Mouse (Mus musculus) liver, embryonic 14.5 days (tissue): Measurements from ENCODE around the gene Sfrp4. TPM values are rescaled to one million over a fixed set of nuclear protein-coding genes. Genes with fewer than 3 reads are reported as not detected.

Source experiments
- ATAC-seq: fragments of 200-750 bp; cut with Nextera tagmentation; 2 replicates; pipeline ENCODE4 v1.8.0; 2017; ENCODE audit warnings: moderate number of reproducible peaks, mild to moderate bottlenecking, moderate library complexity; ENCODE audit not compliant: insufficient read depth
- DNase-seq, 3 experiments: peaks; one replicate each; pipeline ENCODE4 v3.0.0-alpha.2; 2012 to 2013; ENCODE audit warnings: low read depth in 3 of 3, low spot score in 3 of 3
- H3K27ac ChIP-seq: fragments of 300-500 bp; sonication (generic); 2 replicates; pipeline ENCODE4 v1.5.1; 2014; ENCODE audit warnings: moderate library complexity, mild to moderate bottlenecking, control low read depth, inconsistent platforms
- H3K27me3 ChIP-seq: fragments of 300-500 bp; sonication (generic); 2 replicates; pipeline ENCODE4 v1.6.1; 2014; ENCODE audit warnings: mild to moderate bottlenecking, low read length, moderate library complexity; ENCODE audit not compliant: control insufficient read depth, insufficient read depth
- H3K36me3 ChIP-seq: fragments of 300-500 bp; sonication (generic); replicated peaks from 2 replicates; pipeline ENCODE4 v1.6.1; 2014; ENCODE audit warnings: low read depth; ENCODE audit not compliant: control insufficient read depth, insufficient read depth
- H3K4me1 ChIP-seq, 2 experiments: fragments of 200-500 bp in 1 of 2; fragments of 300-500 bp in 1 of 2; sonication (generic) in 1 of 2; replicated peaks; 2 replicates each; pipeline ENCODE4 v1.6.1; 2012 to 2014; ENCODE audit warnings: antibody characterized with exemption in 1 of 2, inconsistent platforms in 1 of 2, low read length in 1 of 2; ENCODE audit not compliant: control insufficient read depth in 2 of 2, insufficient read depth in 2 of 2
- H3K4me2 ChIP-seq: fragments of 300-500 bp; sonication (generic); 2 replicates; pipeline ENCODE4 v1.6.1; 2014; ENCODE audit warnings: low read depth, mild to moderate bottlenecking, control low read depth, moderate library complexity
- H3K4me3 ChIP-seq, 2 experiments: fragments of 200-500 bp in 1 of 2; fragments of 300-500 bp in 1 of 2; sonication (generic) in 1 of 2; 2 replicates each; pipeline ENCODE4 v1.5.1; 2012 to 2014; ENCODE audit warnings: low read depth in 2 of 2, low read length in 2 of 2, mild to moderate bottlenecking in 2 of 2, control low read depth in 1 of 2, inconsistent platforms in 1 of 2, moderate library complexity in 1 of 2; ENCODE audit not compliant: insufficient read depth in 1 of 2
- H3K9ac ChIP-seq: fragments of 300-500 bp; sonication (generic); replicated peaks from 2 replicates; pipeline ENCODE4 v1.6.1; 2014; ENCODE audit warnings: mild to moderate bottlenecking, control low read depth, moderate library complexity
- H3K9me3 ChIP-seq: fragments of 300-500 bp; sonication (generic); 2 replicates; pipeline ENCODE4 v1.6.1; 2016; ENCODE audit warnings: low read length, mixed read lengths; ENCODE audit not compliant: control insufficient read depth
- CTCF ChIP-seq: IDR thresholded peaks from 2 replicates; pipeline ENCODE4 v1.5.1; 2016; ENCODE audit warnings: antibody characterized with exemption, low read depth, control low read depth
- EP300 ChIP-seq: IDR thresholded peaks from 2 replicates; pipeline ENCODE4 v1.6.1; 2016; ENCODE audit warnings: antibody characterized with exemption, low read depth
- WGBS: fragments of 180-500 bp; shearing (Covaris S2); extraction: QIAGEN DNeasy Blood & Tissue Kit; methylation state at CpG from one replicate; pipeline ENCODE4 v1.1.7; 2014; ENCODE audit not compliant: insufficient replicate concordance; 5-methylcytosine and 5-hydroxymethylcytosine counted together
- polyA plus RNA-seq, 2 experiments: library from polyadenylated mRNA; depleted of rRNA in 1 of 2; stranded (reverse) in 1 of 2; unstranded in 1 of 2; fragments of >200 nt; fragmentation: Nextera tagmentation in 1 of 2; extraction: Ambion mirVana in 1 of 2; gene quantifications; 2 replicates each; pipeline versions ENCODE4 v1.2.1 to v1.2.3; 2012 to 2014

Sfrp4 gene
- polyA plus RNA-seq, 2 experiments: 0.44 to 0.66 TPM

DNA sequence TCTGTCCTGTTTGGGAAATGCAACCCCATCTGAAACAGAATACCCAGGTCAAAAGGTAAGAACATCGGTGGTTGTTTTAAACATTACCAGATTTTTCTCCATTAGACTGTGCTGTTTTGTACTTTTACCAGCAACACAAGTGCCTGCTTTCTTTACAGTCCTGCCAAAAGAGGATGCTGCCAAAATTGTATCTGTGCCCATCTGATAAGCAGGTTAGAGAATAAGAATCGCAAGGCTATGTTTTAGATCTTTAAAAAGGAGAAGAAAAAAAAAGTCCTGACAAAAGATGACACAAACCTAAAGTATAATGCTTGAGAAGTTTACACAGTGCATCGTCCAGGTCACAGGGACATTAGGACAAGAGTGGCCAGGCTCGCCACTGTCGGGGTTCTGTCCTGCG lies 23.7 kb upstream of the Sfrp4 start:
- TF ChIP-seq EP300: no peak
- no peak for TF ChIP-seq CTCF
- ATAC-seq (no peak), DNase-seq (no peak)
- no peaks in the 10 kb centered on the region for H3K27me3 ChIP-seq
- no peaks in the 10 kb centered on the region for H3K9me3 ChIP-seq
- 0 out of 4 replicates have a peak, but pooled peaks cover 0 to 2% of the 10 kb centered on the region in 2 experiments for H3K4me1 ChIP-seq
- H3K36me3 ChIP-seq: no peaks in the 10 kb centered on the region
- no peak overlapping the region for H3K27ac ChIP-seq
- no peak overlapping the region for H3K4me2 ChIP-seq
- 66% methylated on average over 6 of the region's 6 CpGs for WGBS
- no peak overlapping the region for H3K4me3 ChIP-seq
- H3K9ac ChIP-seq: no peak overlapping the region

GRCm38 (mm10) chr13:19602531-19602930 lies 20.4 kb upstream of the Sfrp4 start:
- peaks cover 0 to 2% of the 10 kb centered on the region in 2 experiments; a peak in 1 of 4 replicates for H3K4me1 ChIP-seq

GRCm38 (mm10) chr13:19603719-19604118 lies 19.2 kb upstream of the Sfrp4 start:
- Histone ChIP-seq H3K4me1 (peaks cover 2 to 4% of the 10 kb centered on the region in 2 experiments; a peak in 2 of 4 replicates), H3K27me3 (no peaks in the 10 kb centered on the region), H3K9ac (no peak overlapping the region), H3K4me3 (no peak overlapping the region), H3K9me3 (no peaks in the 10 kb centered on the region), H3K27ac (no peak overlapping the region), H3K36me3 (no peaks in the 10 kb centered on the region), H3K4me2 (no peak overlapping the region)
- DNase-seq (no peak), ATAC-seq (no peak; the same call in 1 of the 2 replicates)
- TF ChIP-seq CTCF (no peak), EP300 (no peak)
- WGBS: 57% methylated on average over 1 of the region's 1 CpGs

More at GRCm38 (mm10) chr13:19602531-19602930, 20.4 kb upstream of the Sfrp4 start:
- DNase-seq (no peak), ATAC-seq (no peak)
- Histone ChIP-seq H3K27ac (no peak overlapping the region), H3K27me3 (no peaks in the 10 kb centered on the region), H3K9me3 (no peaks in the 10 kb centered on the region), H3K36me3 (no peaks in the 10 kb centered on the region), H3K9ac (no peak overlapping the region), H3K4me2 (no peak overlapping the region), H3K4me3 (no peak overlapping the region)
- TF ChIP-seq EP300 (no peak), CTCF (no peak)
- WGBS: 77% methylated on average over 1 of the region's 1 CpGs

GRCm38 (mm10) chr13:19604916-19605315 lies 18.0 kb upstream of the Sfrp4 start:
- peaks cover 2 to 4% of the 10 kb centered on the region in 2 experiments; a peak in 2 of 4 replicates for H3K4me1 ChIP-seq
- no peak overlapping the region for H3K4me3 ChIP-seq
- no peaks in the 10 kb centered on the region for H3K27me3 ChIP-seq
- H3K9ac ChIP-seq: no peak overlapping the region
- no peaks in the 10 kb centered on the region for H3K36me3 ChIP-seq
- TF ChIP-seq EP300 (no peak; the same call in 1 of the 2 replicates), CTCF (no peak)
- no peak for DNase-seq
- H3K4me2 ChIP-seq: no peak overlapping the region
- ATAC-seq: 0 out of 2 replicates have a peak, but pooled peaks have one; percentile 64
- no peak overlapping the region for H3K27ac ChIP-seq
- no peaks in the 10 kb centered on the region for H3K9me3 ChIP-seq

- Histone ChIP-seq H3K4me2 (no peak overlapping the region), H3K9me3 (no peaks in the 10 kb centered on the region), H3K4me1 (peaks cover 2 to 4% of the 10 kb centered on the region in 2 experiments; a peak in 2 of 4 replicates), H3K4me3 (no peak overlapping the region), H3K36me3 (no peaks in the 10 kb centered on the region), H3K27ac (no peak overlapping the region), H3K9ac (no peak overlapping the region), H3K27me3 (no peaks in the 10 kb centered on the region)
- TF ChIP-seq EP300 (peak; percentile 38), CTCF (no peak)
- ATAC-seq (peak; percentile 59; the same call in 1 of the 2 replicates), DNase-seq (no peak)
Measured at GRCm38 (mm10) chr13:19608120-19608519, 14.8 kb upstream of the Sfrp4 start.

DNA sequence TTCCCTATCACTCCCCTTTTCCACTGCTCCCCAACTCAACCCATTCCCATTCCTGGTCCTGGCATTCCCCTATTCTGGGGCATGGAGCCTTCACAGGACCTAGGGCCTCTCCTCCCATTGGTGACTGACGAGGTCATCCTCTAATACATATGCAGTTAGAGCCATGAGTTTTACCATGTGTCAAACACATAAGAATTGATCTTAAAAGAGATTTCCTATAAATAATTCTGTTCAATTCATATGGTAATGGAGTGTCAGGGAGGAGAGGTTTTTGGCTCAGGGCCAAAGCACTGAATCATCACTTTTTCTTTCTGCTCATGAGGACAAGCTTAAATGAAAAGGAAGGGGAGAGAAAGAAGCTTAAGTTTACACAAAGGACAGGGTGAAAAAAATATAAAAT lies 10.6 kb upstream of the Sfrp4 start:
- no peak overlapping the region for H3K4me3 ChIP-seq
- DNase-seq: no peak
- no peaks in the 10 kb centered on the region for H3K9me3 ChIP-seq
- H3K9ac ChIP-seq: no peak overlapping the region
- 69% methylated on average over 1 of the region's 1 CpGs for WGBS
- no peak for TF ChIP-seq CTCF
- no peak for TF ChIP-seq EP300
- no peak overlapping the region for H3K27ac ChIP-seq
- H3K27me3 ChIP-seq: no peaks in the 10 kb centered on the region
- ATAC-seq: no peak
- H3K4me1 ChIP-seq: peaks cover 2 to 3% of the 10 kb centered on the region in 2 experiments; a peak in 1 of 4 replicates
- H3K36me3 ChIP-seq: no peaks in the 10 kb centered on the region
- no peak overlapping the region for H3K4me2 ChIP-seq
